Mouse (Mus musculus) stomach, embryonic 14.5 days (tissue): ENCODE results near the gene Aig1. TPM values are rescaled to one million over a fixed set of nuclear protein-coding genes. Genes with fewer than 3 reads are reported as not detected.

Experiments used
- ATAC-seq: fragments of 200-750 bp; cut with Nextera tagmentation; 2 replicates; pipeline ENCODE4 v1.8.0; 2017; ENCODE audit warnings: low read depth, moderate TSS enrichment; ENCODE audit not compliant: insufficient number of reproducible peaks, insufficient read depth, low FRiP score
- H3K27ac ChIP-seq: fragments of 300-500 bp; sonication (generic); 2 replicates; pipeline ENCODE4 v1.5.1; 2014; ENCODE audit warnings: mild to moderate bottlenecking, low read length, moderate library complexity, mixed read lengths
- H3K27me3 ChIP-seq: fragments of 300-500 bp; sonication (generic); 2 replicates; pipeline ENCODE4 v1.6.1; 2014; ENCODE audit warnings: low read length, control low read depth, mixed read lengths; ENCODE audit not compliant: control insufficient read depth, insufficient read depth
- H3K36me3 ChIP-seq: fragments of 300-500 bp; sonication (generic); 2 replicates; pipeline ENCODE4 v1.6.1; 2014; ENCODE audit warnings: mild to moderate bottlenecking, control low read depth, low read length, moderate library complexity, mixed read lengths; ENCODE audit not compliant: control insufficient read depth, insufficient read depth
- H3K4me1 ChIP-seq: fragments of 300-500 bp; sonication (generic); 2 replicates; pipeline ENCODE4 v1.6.1; 2014; ENCODE audit warnings: low read length, control low read depth, mixed read lengths; ENCODE audit not compliant: control insufficient read depth, insufficient read depth
- H3K4me2 ChIP-seq: fragments of 300-500 bp; sonication (generic); replicated peaks from 2 replicates; pipeline ENCODE4 v1.6.1; 2014; ENCODE audit warnings: low read depth, low read length, control low read depth
- H3K4me3 ChIP-seq: fragments of 300-500 bp; sonication (generic); 2 replicates; pipeline ENCODE4 v1.5.1; 2014; ENCODE audit warnings: low read depth, low read length, control low read depth
- H3K9ac ChIP-seq: fragments of 300-500 bp; sonication (generic); replicated peaks from 2 replicates; pipeline ENCODE4 v1.6.1; 2014; ENCODE audit warnings: low read depth, mild to moderate bottlenecking, control low read depth, low read length, moderate library complexity, mixed read lengths
- H3K9me3 ChIP-seq: fragments of 300-500 bp; sonication (generic); 2 replicates; pipeline ENCODE4 v1.6.1; 2016; ENCODE audit warnings: low read depth, low read length, control low read depth; ENCODE audit not compliant: control insufficient read depth
- WGBS: fragments of 180-500 bp; shearing (Covaris S2); extraction: QIAGEN DNeasy Blood & Tissue Kit; methylation state at CpG from one replicate; pipeline ENCODE4 v1.1.7; 2014; 5-methylcytosine and 5-hydroxymethylcytosine counted together
- polyA plus RNA-seq: library from polyadenylated mRNA; unstranded; fragments of >200 nt; fragmentation: Nextera tagmentation; extraction: Ambion mirVana; gene quantifications from 2 replicates; pipeline ENCODE4 v1.2.1, GENCODE M21; 2014

Aig1 gene
- polyA plus RNA-seq, 1 experiment from 2014 or later: 38.6 TPM

GRCm38 (mm10) chr10:13808291-13808690 lies 60.5 kb downstream of the Aig1 start:
- no peaks in the 10 kb centered on the region for H3K36me3 ChIP-seq
- no peak overlapping the region for H3K4me3 ChIP-seq
- no peak overlapping the region for H3K27ac ChIP-seq
- no peaks in the 10 kb centered on the region for H3K9me3 ChIP-seq
- H3K27me3 ChIP-seq: no peaks in the 10 kb centered on the region
- ATAC-seq: no peak
- 96% methylated on average over 1 of the region's 1 CpGs for WGBS
- H3K4me2 ChIP-seq: no peak overlapping the region
- no peaks in the 10 kb centered on the region for H3K4me1 ChIP-seq
- H3K9ac ChIP-seq: no peak overlapping the region

GRCm38 (mm10) chr10:13806806-13807205 lies 62.0 kb downstream of the Aig1 start:
- Histone ChIP-seq H3K9me3 (no peaks in the 10 kb centered on the region), H3K36me3 (no peaks in the 10 kb centered on the region), H3K9ac (no peak overlapping the region), H3K4me2 (no peak overlapping the region), H3K27me3 (no peaks in the 10 kb centered on the region), H3K27ac (no peak overlapping the region), H3K4me1 (no peaks in the 10 kb centered on the region), H3K4me3 (no peak overlapping the region)
- no peak for ATAC-seq

GRCm38 (mm10) chr10:13801296-13801695 lies 67.5 kb downstream of the Aig1 start:
- no peak overlapping the region for H3K4me3 ChIP-seq
- H3K36me3 ChIP-seq: no peaks in the 10 kb centered on the region
- no peaks in the 10 kb centered on the region for H3K4me1 ChIP-seq
- H3K9me3 ChIP-seq: no peaks in the 10 kb centered on the region
- ATAC-seq: no peak
- H3K27me3 ChIP-seq: no peaks in the 10 kb centered on the region
- no peak overlapping the region for H3K4me2 ChIP-seq
- WGBS: 84% methylated on average over 5 of the region's 5 CpGs
- no peak overlapping the region for H3K27ac ChIP-seq
- no peak overlapping the region for H3K9ac ChIP-seq

GRCm38 (mm10) chr10:13793458-13793857 lies 75.3 kb downstream of the Aig1 start:
- 73% methylated on average over 1 of the region's 1 CpGs for WGBS
- ATAC-seq: no peak
- Histone ChIP-seq H3K4me1 (no peaks in the 10 kb centered on the region), H3K9me3 (no peaks in the 10 kb centered on the region), H3K36me3 (no peaks in the 10 kb centered on the region), H3K4me3 (no peak overlapping the region), H3K4me2 (no peak overlapping the region), H3K9ac (no peak overlapping the region), H3K27ac (no peak overlapping the region), H3K27me3 (no peaks in the 10 kb centered on the region)

- no peak for ATAC-seq
- H3K9ac ChIP-seq: no peak overlapping the region
- H3K4me2 ChIP-seq: no peak overlapping the region
- H3K9me3 ChIP-seq: no peaks in the 10 kb centered on the region
- H3K4me3 ChIP-seq: no peak overlapping the region
- no peaks in the 10 kb centered on the region for H3K36me3 ChIP-seq
- WGBS: 69% methylated on average over 8 of the region's 8 CpGs
- H3K27me3 ChIP-seq: no peaks in the 10 kb centered on the region
- no peak overlapping the region for H3K27ac ChIP-seq
- no peaks in the 10 kb centered on the region for H3K4me1 ChIP-seq
Observed at GRCm38 (mm10) chr10:13792788-13793187, 76.0 kb downstream of the Aig1 start.

- H3K27me3 ChIP-seq: no peaks in the 10 kb centered on the region
- H3K9ac ChIP-seq: no peak overlapping the region
- no peak for ATAC-seq
- H3K4me3 ChIP-seq: no peak overlapping the region
- no peak overlapping the region for H3K4me2 ChIP-seq
- no peaks in the 10 kb centered on the region for H3K9me3 ChIP-seq
- no peaks in the 10 kb centered on the region for H3K36me3 ChIP-seq
- H3K27ac ChIP-seq: no peak overlapping the region
- 87% methylated on average over 1 of the region's 1 CpGs for WGBS
- no peaks in the 10 kb centered on the region for H3K4me1 ChIP-seq
Observed at GRCm38 (mm10) chr10:13789604-13790003, 79.2 kb downstream of the Aig1 start.

GRCm38 (mm10) chr10:13788057-13788456 lies 80.7 kb downstream of the Aig1 start:
- no peak overlapping the region for H3K4me2 ChIP-seq
- WGBS: 88% methylated on average over 9 of the region's 9 CpGs

GRCm38 (mm10) chr10:13782774-13783173 lies 86.0 kb downstream of the Aig1 start:
- H3K4me3 ChIP-seq: no peak overlapping the region
- no peaks in the 10 kb centered on the region for H3K36me3 ChIP-seq
- H3K9me3 ChIP-seq: no peaks in the 10 kb centered on the region
- no peak overlapping the region; the same call in 1 of the 2 replicates for H3K27ac ChIP-seq
- peak; percentile 63; the same call in 1 of the 2 replicates for ATAC-seq
- H3K4me2 ChIP-seq: no peak overlapping the region
- H3K9ac ChIP-seq: no peak overlapping the region
- WGBS: 57% methylated on average over 5 of the region's 5 CpGs
- no peaks in the 10 kb centered on the region for H3K27me3 ChIP-seq
- H3K4me1 ChIP-seq: no peaks in the 10 kb centered on the region

More at GRCm38 (mm10) chr10:13788057-13788456, 80.7 kb downstream of the Aig1 start:
- H3K27me3 ChIP-seq: no peaks in the 10 kb centered on the region
- H3K9me3 ChIP-seq: no peaks in the 10 kb centered on the region
- H3K4me1 ChIP-seq: no peaks in the 10 kb centered on the region
- no peaks in the 10 kb centered on the region for H3K36me3 ChIP-seq
- no peak overlapping the region for H3K9ac ChIP-seq
- no peak for ATAC-seq
- H3K4me3 ChIP-seq: no peak overlapping the region
- no peak overlapping the region for H3K27ac ChIP-seq

GRCm38 (mm10) chr10:13782235-13782757 lies 86.5 kb downstream of the Aig1 start:
- no peaks in the 10 kb centered on the region for H3K27me3 ChIP-seq
- WGBS: 65% methylated on average over 10 of the region's 10 CpGs
- no peaks in the 10 kb centered on the region for H3K36me3 ChIP-seq
- H3K27ac ChIP-seq: peak overlapping the region; percentile 21; the same call in 1 of the 2 replicates
- H3K4me2 ChIP-seq: no peak overlapping the region
- no peak overlapping the region for H3K4me3 ChIP-seq
- 0 out of 2 replicates have a peak, but pooled peaks have one; percentile 2 for ATAC-seq
- no peaks in the 10 kb centered on the region for H3K4me1 ChIP-seq
- no peaks in the 10 kb centered on the region for H3K9me3 ChIP-seq
- no peak overlapping the region for H3K9ac ChIP-seq
